Comparison of ENCODE assay signal across 8 mouse cellular contexts in the genomic region with DNA sequence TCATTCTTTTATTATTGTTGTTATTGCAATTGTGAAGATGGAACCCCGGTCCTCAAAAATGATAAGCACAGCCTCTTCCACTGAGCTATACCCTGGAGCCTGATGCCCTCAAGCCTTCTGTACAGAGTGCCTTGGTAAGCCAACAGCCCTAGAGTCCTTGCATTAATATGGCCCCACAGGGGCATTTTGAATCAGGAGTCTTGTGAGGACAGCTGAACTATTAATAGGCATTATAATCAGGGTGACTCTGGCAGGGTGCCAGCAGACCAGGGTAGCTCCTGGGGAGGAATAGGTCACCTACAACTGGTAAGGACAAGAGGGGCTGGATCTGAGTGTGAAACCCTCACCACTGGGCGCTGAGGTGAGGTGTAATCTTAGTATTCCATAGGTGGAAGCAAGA. TPM values are rescaled to one million over a fixed set of nuclear protein-coding genes. Genes with fewer than 3 reads are reported as not detected.
DNase-seq lines count a peak whose midpoint lies in the region; ATAC-seq and TF ChIP-seq lines count a peak whose summit lies in the region.

No protein-coding gene starts in this region.

- no peak for TF ChIP-seq CTCF in E14TG2a.4 (conservative IDR thresholded peaks at IDR 0.05; ENCODE audit: low read length)
- TF ChIP-seq CTCF in forebrain, postnatal 0 days (IDR thresholded peaks at IDR 0.05; ENCODE audit: low read depth): no peak

- H3K4me3 ChIP-seq in E14TG2a.4 (replicated peaks; ENCODE audit: low read length): peak overlapping the region; percentile 76
- peak overlapping the region; percentile 45 for H3K4me3 ChIP-seq in forebrain, postnatal 0 days (ENCODE audit: low read depth, low read length)
- H3K4me3 ChIP-seq in midbrain, embryonic 11.5 days (ENCODE audit: low read depth, low read length): peak overlapping the region; percentile 38

- ATAC-seq in CD4-positive, CD25-positive, alpha-beta regulatory T cell, adult 4 months: no peak
- ATAC-seq in forebrain, postnatal 0 days: no peak
- no peak for ATAC-seq in midbrain, embryonic 11.5 days (ENCODE audit: low FRiP score)
- ATAC-seq in granulocyte monocyte progenitor cell, adult 5-6 weeks (replicated peaks; ENCODE audit: poor library complexity, severe bottlenecking): no peak

- DNase-seq in CD4-positive, CD25-positive, alpha-beta regulatory T cell, adult 2 months (ENCODE audit: low read depth, low spot score): peak; percentile 26
- DNase-seq in forebrain, postnatal 0 days: no peak
- peak; percentile 38 for DNase-seq in kidney, adult 11 months
- no peak for DNase-seq in midbrain, embryonic 11.5 days (ENCODE audit: low spot score, missing footprints)
- no peak for DNase-seq in left cerebral cortex, postnatal 36 days (ENCODE audit: low spot score in 2 of 2)

- peaks cover 45% of the 10 kb centered on the region for H3K4me1 ChIP-seq in E14TG2a.4 (replicated peaks; ENCODE audit: low read depth, low read length)
- H3K4me1 ChIP-seq in forebrain, postnatal 0 days (ENCODE audit: insufficient read depth): peaks cover 11% of the 10 kb centered on the region; the same call in 1 of the 2 replicates
- peaks cover 8% of the 10 kb centered on the region for H3K4me1 ChIP-seq in midbrain, embryonic 11.5 days (ENCODE audit: control insufficient read depth, insufficient read depth, low read length)

- intact Hi-C loops in left cerebral cortex, postnatal 36 days (cut with DNase I): no loop called here

- H3K4me2 ChIP-seq in forebrain, postnatal 0 days (ENCODE audit: low read depth): peak overlapping the region; percentile 94
- peak overlapping the region; percentile 49 for H3K4me2 ChIP-seq in midbrain, embryonic 11.5 days

- H3K36me3 ChIP-seq in E14TG2a.4 (ENCODE audit: insufficient read depth, low read length): peaks cover 28% of the 10 kb centered on the region
- H3K36me3 ChIP-seq in forebrain, postnatal 0 days (ENCODE audit: insufficient read depth): no peaks in the 10 kb centered on the region
- no peaks in the 10 kb centered on the region; the same call in 1 of the 2 replicates for H3K36me3 ChIP-seq in midbrain, embryonic 11.5 days (ENCODE audit: control insufficient read depth, insufficient read depth, low read length)

- H3K9ac ChIP-seq in forebrain, postnatal 0 days: no peak overlapping the region
- peak overlapping the region; percentile 46 for H3K9ac ChIP-seq in midbrain, embryonic 11.5 days (ENCODE audit: low read length)

- no peak overlapping the region for H3K27ac ChIP-seq in forebrain, postnatal 0 days (ENCODE audit: low read depth, low read length)
- H3K27ac ChIP-seq in midbrain, embryonic 11.5 days (ENCODE audit: low read depth, low read length): no peak overlapping the region

- H3K27me3 ChIP-seq in E14TG2a.4 (ENCODE audit: insufficient read depth, low read length): no peaks in the 10 kb centered on the region
- no peaks in the 10 kb centered on the region for H3K27me3 ChIP-seq in forebrain, postnatal 0 days (ENCODE audit: insufficient read depth, low read length)
- H3K27me3 ChIP-seq in midbrain, embryonic 11.5 days (ENCODE audit: control insufficient read depth, insufficient read depth, low read length): no peaks in the 10 kb centered on the region

- H3K9me3 ChIP-seq in E14TG2a.4 (ENCODE audit: low read length): peaks cover 3% of the 10 kb centered on the region; the same call in 1 of the 2 replicates
- no peaks in the 10 kb centered on the region for H3K9me3 ChIP-seq in forebrain, postnatal 0 days (ENCODE audit: low read length)
- 0 out of 2 replicates have a peak, but pooled peaks cover 2% of the 10 kb centered on the region for H3K9me3 ChIP-seq in midbrain, embryonic 11.5 days (ENCODE audit: control insufficient read depth, low read length)

- 60% methylated on average over 2 of the region's 2 CpGs for WGBS in forebrain, postnatal 0 days
- 57% methylated on average over 2 of the region's 2 CpGs for WGBS in midbrain, embryonic 11.5 days

RNA-seq across cellular contexts. Expression of gene Gins2, which starts 0.8 kb away (rescaled TPM):
- polyA plus RNA-seq in CD4-positive, CD25-positive, alpha-beta regulatory T cell, adult 4 months (2017; shearing (Covaris generic)): 10 to 100 TPM; 14.6 to 20.6 TPM
- total RNA-seq in forebrain, postnatal 0 days (2014; rRNA removed): 2.6 and 5.3 TPM in 2 replicates
- 9.6 and 10.7 TPM in 2 replicates for polyA plus RNA-seq in forebrain, postnatal 0 days (2015; fragmentation: Nextera tagmentation; extraction: Ambion mirVana)
- polyA plus RNA-seq in midbrain, embryonic 11.5 days (2014; fragmentation: Nextera tagmentation; extraction: Ambion mirVana): 113 and 120 TPM in 2 replicates
- 1 to 10 TPM in 1 of 2 experiments, under 1 TPM in 1; 0.74 to 1.8 TPM for total RNA-seq in left cerebral cortex, postnatal 36 days (2021)
- 54.6 and 81.8 TPM in 2 replicates for total RNA-seq in granulocyte monocyte progenitor cell, adult 5-6 weeks (2014; fragmentation: Nextera tagmentation)
- 42.4 and 47.6 TPM in 2 replicates for total RNA-seq in granulocyte monocyte progenitor cell, adult 5-6 weeks (2017)

RNA-seq across cellular contexts. Expression of gene 1190005I06Rik, which starts 57.5 kb away (rescaled TPM):
- polyA plus RNA-seq in CD4-positive, CD25-positive, alpha-beta regulatory T cell, adult 4 months (2017; shearing (Covaris generic)): under 1 TPM in 1 of 2 experiments, not detected in 1; 0.39 TPM
- total RNA-seq in forebrain, postnatal 0 days (2014; rRNA removed): 18.5 and 25.9 TPM in 2 replicates
- polyA plus RNA-seq in forebrain, postnatal 0 days (2015; fragmentation: Nextera tagmentation; extraction: Ambion mirVana): 21.7 and 22.7 TPM in 2 replicates
- 2.9 and 4.4 TPM in 2 replicates for polyA plus RNA-seq in midbrain, embryonic 11.5 days (2014; fragmentation: Nextera tagmentation; extraction: Ambion mirVana)
- total RNA-seq in left cerebral cortex, postnatal 36 days (2021): 10 to 100 TPM in 1 of 2 experiments, 1 to 10 TPM in 1; 9.4 to 13.4 TPM
- total RNA-seq in granulocyte monocyte progenitor cell, adult 5-6 weeks (2014; fragmentation: Nextera tagmentation): not detected in 2 replicates
- 0.60 TPM in 1 of 2 replicates, not detected in the other for total RNA-seq in granulocyte monocyte progenitor cell, adult 5-6 weeks (2017)

Comparison
In these comparisons a context has a peak if more than half of its experiments do, and no peak if none do; other contexts are left out.
1. DNase-seq: peak in CD4-positive, CD25-positive, alpha-beta regulatory T cell, adult 2 months (single experiment) and kidney, adult 11 months (single experiment); none in forebrain, postnatal 0 days (single experiment), midbrain, embryonic 11.5 days (single experiment) and left cerebral cortex, postnatal 36 days (0 of 2).
2. RNA of gene 1190005I06Rik, which starts 57.5 kb away (total RNA-seq): 18.5 to 25.9 TPM in forebrain, postnatal 0 days and 9.4 to 13.4 TPM in left cerebral cortex, postnatal 36 days; 0.60 TPM in granulocyte monocyte progenitor cell, adult 5-6 weeks; every median in the first group is over 4 times any median in the second.
3. Peak in every context shown above with its lines, with median percentiles within 50 percentile points of each other: H3K4me3 ChIP-seq.